Mouse (Mus musculus) adrenal gland, postnatal 10 days (tissue): Measurements from ENCODE around the gene Npas1. TPM values are rescaled to one million over a fixed set of nuclear protein-coding genes. Genes with fewer than 3 reads are reported as not detected.

Experiments
- DNase-seq: peaks from one replicate; pipeline ENCODE4 v3.0.0; 2021; ENCODE audit warnings: mixed read lengths
- total RNA-seq, 2 experiments: library from RNA; stranded (reverse); gene quantifications; 2 replicates each; pipeline ENCODE4 v1.2.3; 2021

Npas1 gene
- total RNA-seq, 2 experiments from 2014 or later = not detected

DNA sequence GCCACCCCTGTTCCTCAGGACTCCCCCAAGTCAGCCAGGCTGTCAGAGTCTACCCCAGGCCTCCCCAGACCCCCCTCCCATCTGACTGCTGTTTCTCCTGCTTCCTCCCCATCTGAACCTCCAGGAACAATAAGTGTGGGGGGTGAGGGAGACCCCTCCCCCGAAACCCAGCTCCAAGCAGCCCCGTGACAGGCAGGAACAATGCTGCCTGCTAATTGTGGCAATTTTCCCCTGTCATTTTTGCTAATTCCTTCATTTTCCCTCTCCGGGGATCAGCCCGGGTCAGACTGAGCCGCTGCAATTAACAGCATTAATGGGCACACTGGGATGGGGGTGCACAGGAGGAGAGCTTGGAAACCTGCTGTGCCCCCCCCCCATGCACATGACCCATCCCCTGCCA lies 9.4 kb downstream of the Npas1 start:
- no peak for DNase-seq

DNA sequence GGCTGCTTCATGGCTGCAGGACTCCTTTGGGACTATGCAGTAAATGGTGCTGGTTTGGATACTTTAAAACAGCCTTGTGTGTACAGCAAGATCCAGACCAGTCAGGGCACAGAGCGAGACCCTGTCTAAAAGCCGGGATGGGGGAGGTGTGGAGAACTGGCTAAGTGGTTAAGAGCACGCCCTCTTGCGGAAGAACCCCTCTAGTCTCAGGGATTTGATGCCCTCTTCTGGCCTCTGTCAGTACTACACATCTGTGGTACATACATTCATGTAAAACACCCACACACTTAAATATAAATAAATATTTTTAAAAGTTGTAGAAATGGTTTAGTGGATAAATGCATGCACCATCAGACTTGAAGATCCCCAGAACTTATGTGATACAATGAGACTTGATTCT lies 11.0 kb downstream of the Npas1 start:
- no peak for DNase-seq

DNA sequence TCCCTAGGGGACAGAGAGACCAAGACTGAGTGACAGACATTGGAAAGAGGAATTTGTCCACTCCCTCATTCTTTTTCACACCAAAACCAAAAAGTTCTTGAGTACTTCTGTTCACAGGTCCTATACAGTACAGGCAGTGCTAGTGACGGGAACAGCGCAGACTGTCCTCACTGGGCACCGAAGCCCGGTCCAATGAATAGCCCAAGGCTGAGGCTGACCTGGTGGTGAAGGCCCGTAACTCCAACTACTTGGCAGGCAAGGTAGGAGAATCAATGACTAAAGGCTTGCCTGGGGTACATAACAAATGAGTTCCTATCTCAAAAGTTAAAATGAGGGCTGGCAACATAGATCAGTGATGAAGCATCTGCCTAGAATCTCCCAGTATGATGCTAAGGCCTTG lies 12.0 kb downstream of the Npas1 start:
- no peak for DNase-seq

DNA sequence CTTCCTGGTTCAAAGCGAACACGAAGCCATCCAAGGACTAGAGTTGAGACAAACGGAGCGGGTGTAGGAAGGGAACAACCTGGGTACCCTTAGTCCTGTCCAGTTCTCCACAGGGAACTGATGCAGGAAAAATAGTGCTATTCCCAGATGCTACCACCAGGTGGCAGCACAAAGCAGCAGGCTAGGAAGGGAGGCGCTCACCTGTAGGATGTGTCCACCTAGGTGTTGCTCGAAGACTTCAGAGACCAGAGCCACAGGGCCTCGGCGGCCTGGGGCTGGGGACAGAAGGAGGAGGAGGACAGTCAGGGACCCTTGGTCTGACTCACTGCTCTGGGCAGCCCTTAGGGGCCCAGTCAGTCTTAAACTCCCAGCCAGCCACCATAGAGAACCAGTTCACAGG lies 12.4 kb downstream of the Npas1 start:
- DNase-seq = peak; percentile 85

DNA sequence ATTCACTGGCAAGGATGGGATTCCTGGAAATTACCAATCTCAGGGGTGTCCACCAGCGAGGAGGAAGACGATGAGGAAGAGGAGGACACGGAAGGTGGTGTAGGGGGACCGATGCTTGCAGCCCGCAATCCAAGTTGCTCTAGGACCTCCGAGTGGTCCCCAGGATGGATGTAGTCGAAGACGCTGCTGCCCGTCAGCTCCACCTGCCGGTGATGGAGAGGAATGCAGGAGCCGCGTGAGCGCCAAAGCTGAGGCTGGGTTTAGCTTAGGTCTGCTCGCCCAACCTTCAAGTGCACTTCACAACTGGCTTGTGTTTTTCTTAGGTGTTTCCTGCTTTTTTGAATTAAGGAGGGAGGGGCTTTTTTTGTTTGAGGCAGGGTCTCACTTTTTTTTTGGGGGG lies 14.3 kb downstream of the Npas1 start:
- DNase-seq = peak; percentile 90

DNA sequence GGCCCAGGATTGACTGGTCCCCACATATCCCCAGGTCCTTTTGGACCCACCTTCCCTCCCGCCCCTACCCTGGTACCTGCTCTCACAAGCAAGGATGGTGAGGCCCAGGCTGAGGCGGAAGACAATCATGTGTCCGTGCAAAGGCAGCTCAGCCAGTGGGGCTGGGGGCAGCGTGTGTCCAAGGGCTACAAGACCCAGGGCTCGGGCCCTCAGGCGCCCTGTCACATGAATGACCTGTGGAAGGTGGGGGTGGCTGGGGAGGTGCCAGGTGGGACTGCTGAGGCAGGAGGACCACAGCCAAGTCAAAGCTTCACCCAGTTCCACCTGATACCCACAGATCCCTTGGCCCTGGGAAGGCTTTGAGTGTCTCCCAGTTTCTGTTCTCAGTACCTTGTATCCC lies 15.8 kb downstream of the Npas1 start:
- DNase-seq = no peak

DNA sequence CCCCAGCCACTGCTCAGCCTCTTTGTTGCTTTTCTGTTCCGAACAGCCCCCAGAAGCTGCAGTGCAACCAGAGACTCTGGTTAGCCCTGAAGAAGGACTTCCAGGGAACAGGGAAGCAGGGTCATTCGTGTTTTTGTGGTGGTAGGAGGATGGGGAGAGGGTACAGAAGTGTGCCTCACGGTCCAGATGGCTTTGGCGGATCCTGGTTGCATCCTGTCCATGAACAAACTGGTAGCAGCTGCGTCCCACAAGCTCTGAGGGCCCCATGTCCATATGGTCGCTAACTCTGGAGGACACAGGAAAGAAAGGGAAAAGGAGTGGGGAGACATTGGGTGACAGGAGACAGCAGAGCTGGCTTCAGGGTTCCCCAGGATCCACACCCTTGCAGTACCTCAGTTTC lies 16.4 kb downstream of the Npas1 start:
- DNase-seq = no peak

DNA sequence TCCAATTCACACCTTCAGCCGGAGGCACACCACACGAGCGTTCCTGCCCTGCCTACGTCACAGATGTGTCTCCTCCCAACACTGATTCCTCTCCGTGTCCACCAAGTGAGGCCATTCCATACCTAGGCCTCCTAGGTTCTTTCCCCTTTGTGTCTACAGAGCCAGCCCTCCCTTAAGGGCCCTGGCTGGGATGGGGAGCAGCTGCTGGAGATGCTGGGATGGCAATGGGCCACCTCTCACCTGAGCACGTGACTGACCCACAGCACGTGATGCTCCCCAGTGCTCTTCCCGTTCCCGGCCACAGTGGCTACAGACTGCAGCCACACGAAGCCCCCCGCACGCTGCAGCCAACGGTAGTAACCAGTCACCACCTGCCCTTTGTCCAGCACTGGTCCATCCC lies 17.0 kb downstream of the Npas1 start:
- no peak for DNase-seq

DNA sequence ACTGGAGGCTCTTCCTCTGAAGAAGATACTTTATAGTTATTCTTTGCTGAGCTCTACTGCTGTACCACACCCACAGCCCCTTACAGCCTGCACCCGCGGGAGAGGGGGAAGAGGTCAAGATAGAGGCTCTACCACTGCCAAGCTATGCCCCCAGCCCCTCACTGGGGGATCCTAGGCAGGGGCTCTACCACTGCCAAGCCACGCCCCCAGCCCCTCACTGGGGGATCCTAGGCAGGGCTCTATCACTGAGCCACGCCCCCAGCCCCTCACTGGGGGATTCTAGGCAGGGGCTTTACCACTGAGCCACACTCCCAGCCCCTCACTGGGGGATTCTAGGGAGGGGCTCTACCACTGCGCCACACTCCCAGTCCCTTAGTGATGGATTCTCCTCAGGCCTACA lies 21.2 kb downstream of the Npas1 start:
- no peak for DNase-seq

DNA sequence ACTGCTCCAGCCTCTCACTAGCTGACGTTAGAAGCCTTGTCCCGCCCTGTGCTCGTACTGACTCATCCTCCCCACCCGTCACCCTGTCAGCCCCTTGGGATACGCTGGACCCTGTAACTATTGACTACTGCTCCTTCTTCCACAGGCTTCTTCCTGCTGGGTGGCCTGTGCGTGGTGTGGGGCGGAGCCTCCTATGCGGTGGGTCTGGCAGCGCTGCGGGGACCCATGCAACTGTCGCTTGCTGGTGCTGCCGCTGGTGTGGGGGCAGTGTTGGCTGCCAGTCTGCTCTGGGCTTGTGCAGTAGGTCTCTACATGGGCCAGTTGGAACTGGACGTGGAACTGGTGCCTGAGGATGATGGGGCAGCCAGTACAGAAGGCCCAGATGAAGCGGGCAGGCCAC lies 22.5 kb downstream of the Npas1 start:
- no peak for DNase-seq

DNA sequence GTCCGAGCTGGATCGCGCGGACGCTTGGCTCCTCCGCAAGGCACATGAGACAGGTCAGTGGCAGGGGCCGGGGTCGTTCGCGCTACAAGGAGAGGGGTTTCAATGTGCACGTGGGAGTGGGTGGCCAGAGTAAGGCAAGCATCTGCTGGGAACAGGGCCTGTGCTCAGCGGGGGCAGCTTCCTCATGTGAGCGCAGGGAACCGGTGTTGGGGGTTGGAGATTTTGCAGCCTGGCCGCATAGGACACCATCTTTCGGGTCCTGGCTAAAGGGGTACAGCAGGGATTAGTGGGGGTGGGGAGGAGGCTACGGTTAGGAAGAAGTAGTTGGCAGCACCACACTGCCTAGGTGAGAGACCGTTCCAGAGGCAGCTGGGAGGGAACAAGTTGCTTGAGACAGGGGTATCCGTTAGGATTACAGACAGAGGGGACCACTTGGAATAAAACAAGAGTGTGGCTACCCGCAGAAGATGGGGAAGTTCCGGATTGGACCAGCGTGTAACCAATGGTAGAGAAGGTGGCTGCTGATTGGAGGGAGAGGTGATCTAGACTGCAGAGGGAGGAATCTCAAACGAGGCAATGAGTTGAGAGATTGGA lies 24.3 kb downstream of the Npas1 start:
- DNase-seq = peak; percentile 61

DNA sequence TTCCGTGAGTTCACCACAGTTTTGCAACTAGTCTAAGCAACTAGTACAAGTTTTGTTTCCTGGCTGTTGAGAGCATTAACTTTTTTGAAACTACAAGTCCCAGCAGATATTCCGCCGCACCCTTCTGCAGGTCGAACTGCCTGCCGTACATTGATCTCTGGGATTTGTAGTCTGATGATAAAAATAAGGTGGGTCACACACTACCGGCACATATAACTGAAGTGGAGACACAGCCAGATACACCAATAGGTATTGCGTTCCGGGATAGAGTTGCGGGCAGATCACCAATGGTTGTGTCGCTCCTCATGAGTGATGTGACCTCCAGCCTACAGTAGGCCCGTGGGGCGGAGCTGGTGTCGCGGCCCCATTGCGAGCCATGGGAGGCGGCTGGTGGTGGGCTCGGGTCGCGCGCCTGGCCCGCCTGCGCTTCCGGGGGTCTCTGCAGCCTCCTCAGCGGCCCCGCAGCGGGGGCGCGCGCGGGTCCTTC lies 24.9 kb downstream of the Npas1 start, which contains the start of gene Tmem160:
Gene Tmem160, plus strand, starts transcription at position 193 of the 487 bp plus-strand sequence.
- DNase-seq = peak; percentile 92

DNA sequence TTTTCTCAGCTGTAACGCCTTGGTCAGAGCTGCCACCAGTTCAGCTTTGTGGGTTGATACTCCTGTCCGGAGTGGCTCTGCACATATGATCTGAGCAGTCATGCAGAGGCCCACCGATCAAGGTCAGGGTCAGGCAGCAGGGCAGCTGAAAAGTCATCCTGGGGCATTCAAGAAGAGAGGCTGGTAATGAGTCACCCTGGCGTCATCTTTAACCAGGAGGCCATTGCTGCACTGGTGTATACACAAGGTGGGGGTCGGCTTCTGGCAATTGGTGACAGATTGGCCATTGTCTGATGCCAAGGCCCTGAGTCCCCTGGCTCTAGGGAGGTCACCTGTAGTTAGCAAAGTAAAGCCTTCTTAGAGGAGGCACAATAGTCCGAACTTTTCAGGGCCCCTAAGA lies 25.9 kb downstream of the Npas1 start:
- peak; percentile 44 for DNase-seq

DNA sequence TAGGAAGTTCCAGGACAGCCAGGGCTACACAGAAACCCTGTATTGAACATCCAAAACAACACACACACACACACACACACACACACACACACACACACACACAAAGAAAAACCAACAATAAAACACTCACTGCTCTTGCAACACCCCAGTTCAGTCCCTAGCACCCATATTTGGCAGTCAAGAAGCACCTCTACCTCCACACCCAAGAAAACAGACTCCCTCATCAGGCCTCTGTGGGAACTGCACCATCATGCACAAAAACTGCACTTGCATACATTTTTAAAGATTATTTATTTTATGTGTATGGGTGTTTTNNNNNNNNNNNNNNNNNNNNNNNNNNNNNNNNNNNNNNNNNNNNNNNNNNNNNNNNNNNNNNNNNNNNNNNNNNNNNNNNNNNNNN lies 36.3 kb downstream of the Npas1 start:
- no peak for DNase-seq

DNA sequence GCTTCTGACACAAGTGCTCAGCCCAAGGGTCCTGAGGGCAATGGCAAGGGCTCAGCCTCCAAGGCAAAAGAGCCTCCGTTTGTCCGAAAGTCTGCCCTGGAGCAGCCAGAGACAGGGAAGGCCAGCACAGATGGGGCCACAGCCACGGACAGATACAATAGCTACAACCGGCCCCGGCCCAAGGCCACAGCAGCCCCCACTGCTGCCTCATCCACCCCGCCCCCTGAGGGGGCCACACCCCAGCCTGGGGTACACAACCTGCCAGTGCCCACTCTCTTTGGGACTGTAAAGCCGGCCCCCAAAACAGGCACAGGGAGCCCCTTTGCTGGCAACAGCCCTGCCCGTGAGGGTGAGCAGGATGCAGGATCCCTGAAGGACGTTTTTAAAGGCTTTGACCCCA lies 42.4 kb downstream of the Npas1 start:
- no peak for DNase-seq

DNA sequence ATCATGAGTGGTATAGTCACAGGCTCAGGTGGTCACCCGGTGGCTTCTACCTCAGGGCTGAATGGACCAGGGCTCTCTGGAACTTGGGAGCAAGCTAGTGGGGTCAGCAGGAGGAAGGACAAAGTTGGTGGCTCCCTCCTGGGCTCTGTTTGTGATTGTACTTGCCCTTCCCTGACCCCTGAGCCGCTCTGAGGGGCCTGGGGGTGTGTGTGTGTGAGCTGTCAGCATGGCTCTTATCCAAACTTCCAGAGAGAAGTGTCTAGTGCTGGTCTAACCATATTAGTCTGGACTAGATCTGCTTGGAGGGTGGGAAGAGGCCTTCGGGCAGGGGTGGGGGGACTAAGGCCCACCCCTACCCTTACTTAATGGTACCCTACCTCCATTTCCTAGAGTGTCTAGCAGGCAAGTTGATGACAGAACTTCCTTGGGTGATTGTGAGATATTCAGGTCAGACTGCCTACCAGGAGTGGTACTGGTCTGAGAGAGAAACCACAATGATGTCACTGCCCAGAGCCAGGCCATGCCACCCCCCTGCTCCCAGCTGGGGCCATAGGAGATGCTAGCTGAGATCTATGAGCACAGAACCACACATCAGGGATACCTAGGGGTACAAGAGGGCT lies 44.1 kb downstream of the Npas1 start:
- no peak for DNase-seq

DNA sequence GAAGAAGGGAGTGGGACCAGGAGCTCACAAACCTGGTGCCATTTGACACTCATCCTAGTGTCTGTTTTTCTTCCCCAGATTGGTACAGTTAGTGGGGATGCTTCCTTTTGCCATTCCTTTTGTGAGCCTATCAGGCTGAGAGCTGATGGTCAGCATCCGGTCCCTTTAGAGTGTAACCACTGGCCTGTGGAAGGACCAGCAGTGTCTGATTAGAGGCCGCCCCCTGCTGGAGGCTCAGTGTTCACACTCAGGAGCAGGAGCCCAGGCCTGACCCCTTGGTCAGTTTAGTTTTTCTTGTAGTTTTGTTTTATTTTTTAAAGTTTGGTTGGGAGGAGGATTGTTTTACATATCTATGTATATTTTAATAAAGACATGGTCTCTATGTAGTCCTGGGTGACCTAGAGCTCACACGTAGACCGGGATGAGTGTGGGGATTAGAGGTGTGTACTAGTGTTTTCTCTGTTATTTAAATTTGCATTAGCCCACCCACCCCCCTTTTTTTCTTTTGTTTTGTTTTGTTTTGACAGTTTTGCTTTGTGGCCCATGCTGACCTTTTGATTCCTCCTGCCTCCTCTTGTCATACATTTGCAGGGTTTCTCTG lies 51.3 kb downstream of the Npas1 start:
- DNase-seq = peak; percentile 91

DNA sequence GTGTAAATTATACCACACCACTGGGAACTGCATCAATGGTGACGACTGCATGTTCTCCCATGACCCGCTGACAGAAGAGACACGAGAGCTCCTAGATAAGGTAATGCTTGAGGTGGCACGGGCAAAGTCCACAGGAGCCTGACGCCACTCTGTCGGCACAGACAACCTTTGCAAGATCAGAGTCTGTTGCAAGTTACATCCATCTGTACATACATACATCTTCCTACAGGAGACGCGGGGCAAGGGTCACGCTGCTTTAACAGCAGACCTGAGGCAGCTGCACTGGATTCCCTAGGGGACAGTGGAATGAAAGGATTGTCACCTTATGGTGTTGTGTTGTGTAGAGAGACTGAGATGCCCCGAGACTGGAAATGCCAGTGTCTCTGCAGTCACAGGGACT lies 51.8 kb downstream of the Npas1 start:
- DNase-seq = no peak

DNA sequence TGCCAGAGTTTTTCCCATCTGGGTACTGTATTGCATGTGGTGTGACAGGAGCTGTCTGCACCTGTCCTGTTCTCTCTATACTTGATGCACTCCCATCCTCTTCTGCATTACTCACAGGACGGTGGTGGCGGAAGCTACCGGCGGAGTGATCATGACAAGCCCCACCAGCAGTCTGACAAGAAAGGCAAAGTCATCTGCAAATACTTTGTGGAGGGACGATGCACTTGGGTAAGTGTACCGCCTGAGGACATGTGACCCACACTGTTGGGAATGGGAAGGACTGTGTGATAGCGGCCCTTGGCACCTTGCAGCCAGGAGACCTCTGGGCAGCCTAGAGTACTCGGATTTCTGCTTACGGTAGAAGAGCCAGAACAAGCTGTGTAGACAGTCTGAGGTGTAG lies 53.8 kb downstream of the Npas1 start:
- DNase-seq = no peak

DNA sequence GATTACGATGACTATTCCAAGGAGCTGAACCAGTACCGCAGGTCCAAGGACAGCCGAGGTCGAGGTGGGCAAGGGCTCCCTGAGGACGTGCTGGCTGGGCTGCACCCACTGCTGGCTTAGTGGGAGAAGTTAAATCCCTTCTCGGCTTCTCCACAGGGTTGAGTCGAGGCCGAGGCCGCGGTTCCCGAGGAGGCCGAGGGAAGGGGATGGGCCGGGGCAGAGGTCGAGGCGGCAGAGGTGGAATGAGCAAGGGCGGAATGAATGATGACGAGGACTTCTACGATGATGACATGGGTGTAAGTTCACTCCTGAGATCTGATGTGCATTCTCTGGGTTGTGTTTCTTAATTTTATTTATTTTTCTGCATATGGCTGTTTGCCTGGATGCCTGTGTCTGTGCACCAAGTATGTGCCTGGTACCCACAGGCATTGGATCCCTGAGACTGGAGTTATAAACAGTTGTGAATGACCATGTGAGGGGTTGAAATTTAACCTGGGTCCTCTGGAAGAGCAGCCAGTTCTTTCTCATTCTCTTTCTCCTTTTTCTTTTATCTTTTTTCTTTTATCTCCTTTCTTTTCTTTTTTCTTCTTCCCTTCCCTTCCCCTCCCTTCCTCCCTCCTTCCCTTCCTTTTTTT lies 55.2 kb downstream of the Npas1 start:
- no peak for DNase-seq

DNA sequence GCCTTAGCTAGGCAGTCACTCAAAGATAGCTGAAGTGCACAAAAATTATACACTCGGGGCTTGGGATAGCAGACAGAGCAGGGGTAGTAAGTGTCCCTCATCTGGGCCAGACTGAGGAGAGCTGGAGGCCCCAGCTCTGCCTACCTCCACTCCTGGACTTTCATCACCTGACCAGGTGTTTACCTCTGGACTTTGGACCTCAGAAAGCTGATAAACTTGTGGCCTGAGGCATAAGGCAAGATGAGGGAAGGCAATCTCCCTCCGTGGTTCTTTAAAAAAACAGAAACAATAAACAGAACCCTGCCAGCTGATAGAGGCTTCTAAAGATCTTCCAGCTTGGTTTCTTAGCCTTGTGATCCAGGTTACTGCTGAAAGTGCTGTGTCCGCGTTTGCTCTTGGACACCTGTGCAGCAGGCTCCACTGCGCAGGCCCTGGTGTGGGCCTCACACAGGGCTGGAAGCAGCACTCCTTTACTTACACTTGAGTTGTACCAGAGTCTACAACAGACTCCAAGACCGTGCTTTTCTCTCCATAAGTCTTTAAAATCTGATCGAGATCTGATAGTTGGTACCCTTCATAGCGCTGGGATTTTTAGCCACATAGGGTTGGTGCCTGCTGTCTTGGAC lies 56.9 kb downstream of the Npas1 start:
- DNase-seq = no peak

DNA sequence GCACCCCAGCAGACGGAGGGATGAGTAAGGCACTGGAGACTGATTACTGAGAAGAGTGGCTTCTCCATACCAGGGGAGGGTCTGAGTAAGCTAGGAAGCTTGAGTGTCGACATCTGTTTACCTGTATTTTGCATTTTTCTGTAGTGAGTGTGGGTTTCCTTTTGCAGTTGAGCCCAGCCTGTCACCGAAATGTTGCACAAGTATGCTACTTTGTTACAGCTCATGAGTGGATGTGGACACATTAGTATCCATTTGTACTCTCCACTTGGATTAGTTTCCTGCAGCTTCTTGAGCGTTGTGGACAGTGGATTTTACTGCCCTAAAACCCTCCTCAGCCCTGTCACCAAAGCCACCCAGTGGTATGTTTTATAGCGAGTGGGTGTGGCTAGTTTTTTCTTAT lies 58.8 kb downstream of the Npas1 start:
- DNase-seq = no peak
